ENCODE assay signal across 8 mouse cellular contexts in the genomic region with DNA sequence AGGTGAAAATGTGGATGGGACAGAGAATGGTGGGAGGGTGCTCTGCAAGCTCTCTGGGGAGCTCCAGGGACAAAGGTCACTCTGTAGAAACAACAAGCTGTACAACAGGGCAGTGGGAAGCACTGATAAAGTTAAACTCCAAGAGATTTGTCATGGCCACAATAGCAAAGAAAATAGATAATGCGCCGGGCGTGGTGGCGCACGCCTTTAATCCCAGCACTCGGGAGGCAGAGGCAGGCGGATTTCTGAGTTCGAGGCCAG. TPM values are rescaled to one million over a fixed set of nuclear protein-coding genes. Genes with fewer than 3 reads are reported as not detected.
DNase-seq lines count a peak whose midpoint lies in the region; ATAC-seq and TF ChIP-seq lines count a peak whose summit lies in the region.
"Not testable (repeated sequence)": the region's sequence is repeated elsewhere in the genome, so short reads cannot be mapped to it uniquely, and the experiment has no call there.

No protein-coding gene starts in this region.

- not testable (repeated sequence) for H3K27ac ChIP-seq in forebrain, embryonic 15.5 days (replicated peaks); hindbrain, embryonic 11.5 days (ENCODE audit: low read depth, low read length); kidney, embryonic 14.5 days (ENCODE audit: low read depth, low read length); liver, embryonic 11.5 days (ENCODE audit: low read depth, low read length); lung, embryonic 15.5 days; neural tube, embryonic 11.5 days (ENCODE audit: low read depth, low read length); stomach, postnatal 0 days (replicated peaks)
- peak overlapping the region; percentile 75; the same call in 1 of the 2 replicates for H3K27ac ChIP-seq in intestine, embryonic 14.5 days (ENCODE audit: low read depth)

- not testable (repeated sequence) for H3K4me2 ChIP-seq in forebrain, embryonic 15.5 days (replicated peaks); hindbrain, embryonic 11.5 days (replicated peaks; ENCODE audit: low read depth, low read length); intestine, embryonic 14.5 days (ENCODE audit: low read length); kidney, embryonic 14.5 days (replicated peaks; ENCODE audit: low read depth, low read length); liver, embryonic 11.5 days; lung, embryonic 15.5 days; neural tube, embryonic 11.5 days (ENCODE audit: low read depth); stomach, postnatal 0 days (replicated peaks; ENCODE audit: low read depth)

- H3K36me3 ChIP-seq in forebrain, embryonic 15.5 days; hindbrain, embryonic 11.5 days (ENCODE audit: control insufficient read depth, insufficient read depth, low read length); intestine, embryonic 14.5 days (ENCODE audit: control insufficient read depth, insufficient read depth, low read length); kidney, embryonic 14.5 days (ENCODE audit: control insufficient read depth, insufficient read depth, low read length); liver, embryonic 11.5 days (ENCODE audit: control insufficient read depth, insufficient read depth, low read length); lung, embryonic 15.5 days; neural tube, embryonic 11.5 days (ENCODE audit: control insufficient read depth, insufficient read depth, low read length); stomach, postnatal 0 days (ENCODE audit: control insufficient read depth, insufficient read depth, low read length): not testable (repeated sequence)

- ATAC-seq in forebrain, embryonic 15.5 days (replicated peaks) = peak; percentile 14; the same call in 1 of the 2 replicates
- ATAC-seq in hindbrain, embryonic 11.5 days (ENCODE audit: low FRiP score) = peak; percentile 36; the same call in 1 of the 2 replicates
- ATAC-seq in intestine, embryonic 14.5 days (replicated peaks; ENCODE audit: low FRiP score, low TSS enrichment, low read depth) = peak; percentile 45; the same call in 1 of the 2 replicates
- peak; percentile 12; the same call in 1 of the 2 replicates for ATAC-seq in kidney, embryonic 14.5 days (ENCODE audit: low FRiP score, low TSS enrichment)
- peak; percentile 44 for ATAC-seq in liver, embryonic 11.5 days (replicated peaks; ENCODE audit: low FRiP score)
- ATAC-seq in lung, embryonic 15.5 days (ENCODE audit: borderline replicate concordance, extremely low read depth, low FRiP score, low TSS enrichment) = peak; percentile 16; the same call in 1 of the 2 replicates
- peak; percentile 8; the same call in 1 of the 2 replicates for ATAC-seq in neural tube, embryonic 11.5 days (ENCODE audit: insufficient read depth, low FRiP score, low TSS enrichment)
- ATAC-seq in stomach, postnatal 0 days (ENCODE audit: low FRiP score, low TSS enrichment) = peak; percentile 72

- not testable (repeated sequence) for H3K4me1 ChIP-seq in forebrain, embryonic 15.5 days; hindbrain, embryonic 11.5 days (replicated peaks; ENCODE audit: control insufficient read depth, insufficient read depth, low read length); intestine, embryonic 14.5 days (replicated peaks; ENCODE audit: control insufficient read depth, insufficient read depth, low read length); kidney, embryonic 14.5 days (ENCODE audit: control insufficient read depth, insufficient read depth, low read length); liver, embryonic 11.5 days (replicated peaks; ENCODE audit: control insufficient read depth, insufficient read depth, low read length); lung, embryonic 15.5 days; neural tube, embryonic 11.5 days (ENCODE audit: control insufficient read depth, insufficient read depth, low read length); stomach, postnatal 0 days (replicated peaks; ENCODE audit: control insufficient read depth, insufficient read depth)

- not testable (repeated sequence) for H3K27me3 ChIP-seq in forebrain, embryonic 15.5 days; hindbrain, embryonic 11.5 days (ENCODE audit: control insufficient read depth, insufficient read depth, low read length); intestine, embryonic 14.5 days (replicated peaks; ENCODE audit: control insufficient read depth, insufficient read depth, low read length); kidney, embryonic 14.5 days (ENCODE audit: control insufficient read depth, insufficient read depth, low read length); liver, embryonic 11.5 days (replicated peaks; ENCODE audit: control insufficient read depth, insufficient read depth, low read length); lung, embryonic 15.5 days; neural tube, embryonic 11.5 days (ENCODE audit: control insufficient read depth, insufficient read depth, low read length); stomach, postnatal 0 days (ENCODE audit: control insufficient read depth, insufficient read depth, low read length)

- WGBS in forebrain, embryonic 15.5 days = 90% methylated on average over 8 of the region's 8 CpGs
- 91% methylated on average over 7 of the region's 8 CpGs for WGBS in hindbrain, embryonic 11.5 days
- WGBS in intestine, embryonic 14.5 days = 94% methylated on average over 7 of the region's 8 CpGs
- 91% methylated on average over 7 of the region's 8 CpGs for WGBS in kidney, embryonic 14.5 days
- WGBS in liver, embryonic 11.5 days = 85% methylated on average over 6 of the region's 8 CpGs
- 87% methylated on average over 8 of the region's 8 CpGs for WGBS in lung, embryonic 15.5 days
- WGBS in neural tube, embryonic 11.5 days = 92% methylated on average over 7 of the region's 8 CpGs
- WGBS in stomach, postnatal 0 days = 85% methylated on average over 7 of the region's 8 CpGs

- not testable (repeated sequence) for DNase-seq in hindbrain, embryonic 11.5 days (ENCODE audit: low spot score); intestine, embryonic 14.5 days (ENCODE audit: low spot score); liver, embryonic 11.5 days (ENCODE audit: low spot score); neural tube, embryonic 11.5 days (ENCODE audit: low spot score); stomach, postnatal 0 days (ENCODE audit: low spot score)

- not testable (repeated sequence) for H3K4me3 ChIP-seq in forebrain, embryonic 15.5 days; hindbrain, embryonic 11.5 days (ENCODE audit: low read depth, low read length); intestine, embryonic 14.5 days (ENCODE audit: low read depth, low read length); kidney, embryonic 14.5 days (ENCODE audit: low read length); liver, embryonic 11.5 days (ENCODE audit: low read depth, low read length); lung, embryonic 15.5 days; neural tube, embryonic 11.5 days (ENCODE audit: low read depth, low read length); stomach, postnatal 0 days (ENCODE audit: low read depth, low read length)

- not testable (repeated sequence) for H3K9ac ChIP-seq in forebrain, embryonic 15.5 days (replicated peaks); hindbrain, embryonic 11.5 days (ENCODE audit: low read depth, low read length); intestine, embryonic 14.5 days (ENCODE audit: low read length); kidney, embryonic 14.5 days (ENCODE audit: low read depth, low read length); liver, embryonic 11.5 days (ENCODE audit: low read depth, low read length); lung, embryonic 15.5 days; neural tube, embryonic 11.5 days (ENCODE audit: low read length); stomach, postnatal 0 days (ENCODE audit: low read length)

- TF ChIP-seq CTCF in stomach, postnatal 0 days (IDR thresholded peaks at IDR 0.05; ENCODE audit: low read depth) = not testable (repeated sequence)

- not testable (repeated sequence) for H3K9me3 ChIP-seq in forebrain, embryonic 15.5 days; hindbrain, embryonic 11.5 days (ENCODE audit: control insufficient read depth, low read length); intestine, embryonic 14.5 days (ENCODE audit: control insufficient read depth, low read length); kidney, embryonic 14.5 days (ENCODE audit: control insufficient read depth, low read length); liver, embryonic 11.5 days (ENCODE audit: control insufficient read depth, low read length); lung, embryonic 15.5 days; neural tube, embryonic 11.5 days (ENCODE audit: control insufficient read depth, low read length); stomach, postnatal 0 days (ENCODE audit: control insufficient read depth, low read length)

- not testable (repeated sequence) for TF ChIP-seq EP300 in stomach, postnatal 0 days (optimal IDR thresholded peaks at IDR 0.05)

RNA-seq across cellular contexts. Expression of a gene that starts 0.7 kb away (rescaled TPM):
- 3.0 and 3.1 TPM in 2 replicates for polyA plus RNA-seq in forebrain, embryonic 15.5 days (2015; fragmentation: Nextera tagmentation; extraction: Ambion mirVana)
- 6.9 and 8.1 TPM in 2 replicates for polyA plus RNA-seq in hindbrain, embryonic 11.5 days (2014; fragmentation: Nextera tagmentation; extraction: Ambion mirVana)
- polyA plus RNA-seq in intestine, embryonic 14.5 days (2014; fragmentation: Nextera tagmentation; extraction: Ambion mirVana) = 7.4 and 7.9 TPM in 2 replicates
- polyA plus RNA-seq in kidney, embryonic 14.5 days (2014; fragmentation: Nextera tagmentation; extraction: Ambion mirVana) = 6.6 and 7.9 TPM in 2 replicates
- 3.8 and 5.9 TPM in 2 replicates for polyA plus RNA-seq in liver, embryonic 11.5 days (2014; fragmentation: Nextera tagmentation; extraction: Ambion mirVana)
- 7.7 and 8.5 TPM in 2 replicates for polyA plus RNA-seq in lung, embryonic 15.5 days (2015; fragmentation: Nextera tagmentation; extraction: Ambion mirVana)
- 5.9 and 6.1 TPM in 2 replicates for polyA plus RNA-seq in neural tube, embryonic 11.5 days (2014; fragmentation: Nextera tagmentation; extraction: Ambion mirVana)
- polyA plus RNA-seq in stomach, postnatal 0 days (2015; fragmentation: Nextera tagmentation; extraction: Ambion mirVana) = 3.6 and 3.8 TPM in 2 replicates

Comparison
In these comparisons a context has a peak if more than half of its experiments do, and no peak if none do; other contexts are left out.
1. ATAC-seq: peak in every context shown above with its lines; median percentile 72 in stomach, postnatal 0 days; 45 in intestine, embryonic 14.5 days; 44 in liver, embryonic 11.5 days; 36 in hindbrain, embryonic 11.5 days; 16 in lung, embryonic 15.5 days; 14 in forebrain, embryonic 15.5 days; 12 in kidney, embryonic 14.5 days; 8 in neural tube, embryonic 11.5 days.